Mouse (Mus musculus) thymus, adult 2 months (tissue): ENCODE results near the gene Srrm2.

Experiments used
- CTCF ChIP-seq: fragments of 200-500 bp; IDR thresholded peaks from 2 replicates; pipeline ENCODE4 v1.5.1; 2012; ENCODE audit warnings: mild to moderate bottlenecking, control low read depth, low read length, moderate library complexity, borderline replicate concordance; ENCODE audit not compliant: control insufficient read depth, poor library complexity, insufficient read depth; ENCODE audit errors: extremely low read depth
- POLR2A ChIP-seq: fragments of 200-500 bp; IDR thresholded peaks from 2 replicates; pipeline ENCODE4 v1.6.1; 2012; ENCODE audit warnings: mild to moderate bottlenecking, low read length, control low read depth, moderate library complexity; ENCODE audit not compliant: control insufficient read depth, poor library complexity, insufficient read depth; ENCODE audit errors: extremely low read depth

- TF ChIP-seq POLR2A (no peak), CTCF (no peak)
These were observed 34.6 kb upstream of the Srrm2 start for GRCm38 (mm10) chr17:23755689-23756088.
